Mouse (Mus musculus) stomach, embryonic 16.5 days (tissue): Measurements from ENCODE around the gene Stard5. TPM values are rescaled to one million over a fixed set of nuclear protein-coding genes. Genes with fewer than 3 reads are reported as not detected.
A peak's percentile ranks its signal among the peaks of the same experiment; 100 is the strongest.

Source experiments
- ATAC-seq: fragments of 200-750 bp; cut with Nextera tagmentation; 2 replicates; pipeline ENCODE4 v1.8.0; 2017; ENCODE audit warnings: moderate number of reproducible peaks, moderate TSS enrichment; ENCODE audit not compliant: insufficient read depth, low FRiP score
- H3K27ac ChIP-seq: fragments of 300-500 bp; sonication (generic); 2 replicates; pipeline ENCODE4 v1.5.1; 2014; ENCODE audit warnings: low read length
- H3K27me3 ChIP-seq: fragments of 300-500 bp; sonication (generic); 2 replicates; pipeline ENCODE4 v1.6.1; 2014; ENCODE audit warnings: low read length, control low read depth, mixed read lengths; ENCODE audit not compliant: control insufficient read depth, insufficient read depth
- H3K36me3 ChIP-seq: fragments of 300-500 bp; sonication (generic); 2 replicates; pipeline ENCODE4 v1.6.1; 2014; ENCODE audit warnings: low read length; ENCODE audit not compliant: control insufficient read depth, insufficient read depth
- H3K4me1 ChIP-seq: fragments of 300-500 bp; sonication (generic); 2 replicates; pipeline ENCODE4 v1.6.1; 2014; ENCODE audit warnings: low read length, control low read depth, mixed read lengths; ENCODE audit not compliant: control insufficient read depth, insufficient read depth
- H3K4me2 ChIP-seq: fragments of 300-500 bp; sonication (generic); 2 replicates; pipeline ENCODE4 v1.6.1; 2014; ENCODE audit warnings: low read depth, low read length, mixed read lengths
- H3K4me3 ChIP-seq: fragments of 300-500 bp; sonication (generic); replicated peaks from 2 replicates; pipeline ENCODE4 v1.5.1; 2014; ENCODE audit warnings: mild to moderate bottlenecking, low read length
- H3K9ac ChIP-seq: fragments of 300-500 bp; sonication (generic); 2 replicates; pipeline ENCODE4 v1.6.1; 2014; ENCODE audit warnings: low read length
- H3K9me3 ChIP-seq: fragments of 300-500 bp; sonication (generic); replicated peaks from 2 replicates; pipeline ENCODE4 v1.6.1; 2016; ENCODE audit warnings: low read length, control low read depth; ENCODE audit not compliant: control insufficient read depth
- WGBS: fragments of 180-500 bp; shearing (Covaris S2); extraction: QIAGEN DNeasy Blood & Tissue Kit; methylation state at CpG from one replicate; pipeline ENCODE4 v1.1.7; 2014; 5-methylcytosine and 5-hydroxymethylcytosine counted together
- polyA plus RNA-seq: library from polyadenylated mRNA; unstranded; fragments of >200 nt; fragmentation: Nextera tagmentation; extraction: Ambion mirVana; gene quantifications from 2 replicates; pipeline ENCODE4 v1.2.1, GENCODE M21; 2015

Gene Stard5
- 27.1 and 27.3 TPM in 2 replicates for polyA plus RNA-seq

- peak within 1 kb of the TSS; percentile 68 for H3K27ac ChIP-seq
- peaks cover 16% of the 10 kb centered on the region for H3K4me1 ChIP-seq
- H3K27me3 ChIP-seq: no peaks in the 10 kb centered on the region
- peak within 1 kb of the TSS; percentile 65 for H3K4me2 ChIP-seq
- H3K4me3 ChIP-seq: peak within 1 kb of the TSS; percentile 67
- peak; percentile 97 for ATAC-seq
- H3K9me3 ChIP-seq: no peaks in the 10 kb centered on the region
- 0 out of 2 replicates have a peak, but pooled peaks cover 4% of the 10 kb centered on the region for H3K36me3 ChIP-seq
- H3K9ac ChIP-seq: peak within 1 kb of the TSS; percentile 80
- WGBS: 2% methylated on average over 35 of the region's 35 CpGs
Measured at GRCm38 (mm10) chr7:83631828-83632681, at the start of gene Stard5. Gene Stard5 (plus strand): TSS chr7:83631959.

GRCm38 (mm10) chr7:83584639-83585471, 46.9 kb upstream of the Stard5 start, which contains the start of gene Tmc3:
Gene Tmc3 (plus strand): TSS chr7:83584927.
- peak within 1 kb of the TSS; percentile 16; the same call in 1 of the 2 replicates for H3K27ac ChIP-seq
- H3K9ac ChIP-seq: no peak within 1 kb of the TSS
- 0 out of 2 replicates have a peak, but pooled peaks cover 7% of the 10 kb centered on the region for H3K4me1 ChIP-seq
- no peaks in the 10 kb centered on the region for H3K36me3 ChIP-seq
- no peak within 1 kb of the TSS for H3K4me3 ChIP-seq
- no peaks in the 10 kb centered on the region for H3K9me3 ChIP-seq
- 0 out of 2 replicates have a peak within 1 kb of the TSS, but pooled peaks have one; percentile 0 for H3K4me2 ChIP-seq
- 38% methylated on average over 11 of the region's 11 CpGs for WGBS
- ATAC-seq: peak; percentile 53; the same call in 1 of the 2 replicates
- no peaks in the 10 kb centered on the region for H3K27me3 ChIP-seq

- H3K4me2 ChIP-seq: no peak overlapping the region
- H3K36me3 ChIP-seq: no peaks in the 10 kb centered on the region
- ATAC-seq: no peak
- WGBS: 82% methylated on average over 3 of the region's 3 CpGs
- no peaks in the 10 kb centered on the region for H3K27me3 ChIP-seq
- H3K4me3 ChIP-seq: no peak overlapping the region
- H3K9ac ChIP-seq: no peak overlapping the region
- H3K4me1 ChIP-seq: no peaks in the 10 kb centered on the region
- H3K9me3 ChIP-seq: no peaks in the 10 kb centered on the region
- no peak overlapping the region for H3K27ac ChIP-seq
Measured at GRCm38 (mm10) chr7:83594056-83594455, 37.7 kb upstream of the Stard5 start.

GRCm38 (mm10) chr7:83597063-83597462, 34.7 kb upstream of the Stard5 start:
- H3K36me3 ChIP-seq: no peaks in the 10 kb centered on the region
- WGBS: 86% methylated on average over 3 of the region's 3 CpGs
- H3K4me2 ChIP-seq: no peak overlapping the region
- no peak for ATAC-seq
- no peaks in the 10 kb centered on the region for H3K9me3 ChIP-seq
- no peak overlapping the region for H3K27ac ChIP-seq
- H3K4me3 ChIP-seq: no peak overlapping the region
- H3K27me3 ChIP-seq: no peaks in the 10 kb centered on the region
- H3K4me1 ChIP-seq: no peaks in the 10 kb centered on the region
- H3K9ac ChIP-seq: no peak overlapping the region

- ATAC-seq: peak; percentile 88; the same call in 1 of the 2 replicates
- Histone ChIP-seq H3K4me3 (no peak overlapping the region), H3K36me3 (no peaks in the 10 kb centered on the region), H3K9me3 (no peaks in the 10 kb centered on the region), H3K27me3 (no peaks in the 10 kb centered on the region), H3K4me1 (0 out of 2 replicates have a peak, but pooled peaks cover 1% of the 10 kb centered on the region), H3K4me2 (no peak overlapping the region), H3K9ac (no peak overlapping the region), H3K27ac (peak overlapping the region; percentile 31; the same call in 1 of the 2 replicates)
- WGBS: 70% methylated on average over 13 of the region's 13 CpGs
Measured at GRCm38 (mm10) chr7:83598997-83599912, 32.5 kb upstream of the Stard5 start.

- Histone ChIP-seq H3K27me3 (no peaks in the 10 kb centered on the region), H3K4me2 (no peak overlapping the region), H3K4me3 (no peak overlapping the region), H3K36me3 (no peaks in the 10 kb centered on the region), H3K9ac (no peak overlapping the region), H3K27ac (0 out of 2 replicates have a peak overlapping the region, but pooled peaks have one; percentile 9), H3K4me1 (0 out of 2 replicates have a peak, but pooled peaks cover 3% of the 10 kb centered on the region), H3K9me3 (no peaks in the 10 kb centered on the region)
- no peak for ATAC-seq
- 61% methylated on average over 8 of the region's 8 CpGs for WGBS
Measured at GRCm38 (mm10) chr7:83599913-83600286, 31.9 kb upstream of the Stard5 start.

GRCm38 (mm10) chr7:83604180-83604944, 27.4 kb upstream of the Stard5 start:
- H3K4me1 ChIP-seq: 0 out of 2 replicates have a peak, but pooled peaks cover 3% of the 10 kb centered on the region
- H3K27me3 ChIP-seq: no peaks in the 10 kb centered on the region
- 86% methylated on average over 7 of the region's 7 CpGs for WGBS
- H3K4me2 ChIP-seq: no peak overlapping the region
- H3K9me3 ChIP-seq: no peaks in the 10 kb centered on the region
- no peaks in the 10 kb centered on the region for H3K36me3 ChIP-seq
- H3K9ac ChIP-seq: no peak overlapping the region
- H3K27ac ChIP-seq: no peak overlapping the region
- no peak for ATAC-seq
- no peak overlapping the region for H3K4me3 ChIP-seq

GRCm38 (mm10) chr7:83606796-83607195, 25.0 kb upstream of the Stard5 start:
- 96% methylated on average over 2 of the region's 2 CpGs for WGBS
- no peak overlapping the region for H3K4me2 ChIP-seq
- 0 out of 2 replicates have a peak, but pooled peaks cover 3% of the 10 kb centered on the region for H3K4me1 ChIP-seq
- no peak overlapping the region for H3K27ac ChIP-seq
- no peaks in the 10 kb centered on the region for H3K9me3 ChIP-seq
- no peak for ATAC-seq
- H3K4me3 ChIP-seq: no peak overlapping the region
- no peak overlapping the region for H3K9ac ChIP-seq
- no peaks in the 10 kb centered on the region for H3K27me3 ChIP-seq
- no peaks in the 10 kb centered on the region for H3K36me3 ChIP-seq
